14 mouse cellular contexts compared by ENCODE assay signal in genomic region chr1:20759799-20760198, GRCm38 (mm10). TPM values are rescaled to one million over a fixed set of nuclear protein-coding genes. Genes with fewer than 3 reads are reported as not detected.
DNase-seq lines count a peak whose midpoint lies in the region; ATAC-seq lines count a peak whose summit lies in the region.
"Had no signal": no experiment of that assay in that cellular context is flagged by ENCODE, and none has a peak within 500 bp of the region (broad histone marks: within the 10 kb centered on the region; RNA-seq: fewer than 3 reads in every experiment).

No protein-coding gene starts in this region.

- ATAC-seq in hindbrain, embryonic 13.5 days (ENCODE audit: low FRiP score), result no peak

- H3K4me1 ChIP-seq in hindbrain, embryonic 13.5 days (replicated peaks), result no peaks in the 10 kb centered on the region

- DNase-seq in cerebellum, adult 11-12 months, result peak; percentile 2
- DNase-seq in cerebellum, postnatal 4 days (ENCODE audit: low spot score in 2 of 2), result no peak
- DNase-seq in ZHBTc4 (ENCODE audit: low read depth, low spot score), result peak; percentile 41
- DNase-seq in layer of hippocampus, adult 18-20 months (ENCODE audit: low spot score in 2 of 2), result peak; percentile 39 to 60
- peak; percentile 47 to 56 for DNase-seq in left cerebral cortex, postnatal 14 days (ENCODE audit: low spot score in 2 of 2)
- DNase-seq in heart, postnatal 36 days, result no peak
- DNase-seq in kidney, postnatal 36 days, result no peak

- no peaks in the 10 kb centered on the region for H3K9me3 ChIP-seq in hindbrain, embryonic 13.5 days

- H3K9ac ChIP-seq in hindbrain, embryonic 13.5 days, result no peak overlapping the region

- no peaks in the 10 kb centered on the region for H3K27me3 ChIP-seq in hindbrain, embryonic 13.5 days

- intact Hi-C loops in left cerebral cortex, postnatal 14 days (cut with DNase I), result no loop called here
- intact Hi-C loops in heart, postnatal 36 days (cut with DNase I), result no loop called here

- H3K4me2 ChIP-seq in hindbrain, embryonic 13.5 days, result no peak overlapping the region

- no peak overlapping the region for H3K4me3 ChIP-seq in hindbrain, embryonic 13.5 days

- no peaks in the 10 kb centered on the region for H3K36me3 ChIP-seq in hindbrain, embryonic 13.5 days

- H3K27ac ChIP-seq in hindbrain, embryonic 13.5 days, result no peak overlapping the region

- 90% methylated on average over 10 of the region's 10 CpGs for WGBS in hindbrain, embryonic 13.5 days

RNA-seq across cellular contexts. Expression of gene Il17a, which starts 29.1 kb away (rescaled TPM):
- not detected for total RNA-seq in layer of hippocampus, adult 18-20 months (2021)
- total RNA-seq in left cerebral cortex, postnatal 14 days (2021), result not detected
- not detected in 2 replicates for polyA plus RNA-seq in hindbrain, embryonic 13.5 days (2015; fragmentation: Nextera tagmentation; extraction: Ambion mirVana)
- not detected for total RNA-seq in heart, postnatal 36 days (2021)
- polyA plus RNA-seq: C2C12; embryonic facial prominence, embryonic 11.5 days; heart, embryonic 14.5 days; intestine, embryonic 14.5 days; limb, embryonic 11.5 days; lung, embryonic 16.5 days had no signal

RNA-seq across cellular contexts. Expression of gene Il17f, which starts 30.6 kb away (rescaled TPM):
- under 1 TPM in 1 of 2 experiments, not detected in 1; 0.38 TPM for total RNA-seq in layer of hippocampus, adult 18-20 months (2021)
- total RNA-seq in left cerebral cortex, postnatal 14 days (2021), result not detected
- polyA plus RNA-seq in hindbrain, embryonic 13.5 days (2015; fragmentation: Nextera tagmentation; extraction: Ambion mirVana), result not detected in 2 replicates
- not detected for total RNA-seq in heart, postnatal 36 days (2021)
- polyA plus RNA-seq: C2C12; embryonic facial prominence, embryonic 11.5 days; intestine, embryonic 14.5 days; limb, embryonic 11.5 days; lung, embryonic 16.5 days had no signal

Comparison
In these comparisons a context has a peak if more than half of its experiments do, and no peak if none do; other contexts are left out.
1. DNase-seq: peak in cerebellum, adult 11-12 months (single experiment), ZHBTc4 (single experiment), layer of hippocampus, adult 18-20 months (2 of 2) and left cerebral cortex, postnatal 14 days (2 of 2); none in cerebellum, postnatal 4 days (0 of 2), heart, postnatal 36 days (0 of 2) and kidney, postnatal 36 days (0 of 2).